Mouse (Mus musculus): ENCODE data around the gene Gpr88.

- TF ChIP-seq CTCF (IDR thresholded peaks at IDR 0.05; ENCODE audit: low read depth) (peak; percentile 58), EP300 (IDR thresholded peaks at IDR 0.05; ENCODE audit: low read depth) (no peak)
Observed at GRCm38 (mm10) chr3:116237527-116237926, 15.8 kb downstream of the Gpr88 start.
